Mouse (Mus musculus): ENCODE data around the gene Ss18l2. TPM values are rescaled to one million over a fixed set of nuclear protein-coding genes. Genes with fewer than 3 reads are reported as not detected.

Gene Ss18l2
- total and polyA plus RNA-seq, 3 experiments: 40.2 to 77.0 (median 41.5) TPM

DNA sequence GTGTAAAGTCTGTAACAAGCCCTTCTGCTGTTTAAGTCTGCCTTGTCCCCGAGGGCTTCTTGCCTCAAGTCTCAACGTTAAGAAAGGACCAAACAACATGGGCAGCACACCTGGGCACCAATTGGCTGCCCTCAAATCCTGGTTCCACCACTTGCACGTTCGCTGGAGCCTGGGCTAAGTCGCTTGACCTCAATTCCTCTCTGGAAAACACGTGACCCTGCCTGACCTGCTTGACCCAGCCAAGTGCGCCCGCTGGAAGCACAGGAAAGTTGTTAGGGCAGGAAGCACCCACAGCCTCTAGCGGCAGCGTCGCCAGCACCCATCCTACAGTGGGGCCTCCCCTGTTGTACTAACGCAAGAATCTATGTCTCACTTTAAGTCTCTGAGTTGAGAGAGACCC is 15.4 kb upstream of the Ss18l2 start:
- in situ Hi-C loops (cut with MboI; ENCODE audit: low pct_ligation_motif_present, low pct_unique_long_range_greater_than_20kb, low sequenced_read_pairs): no loop called here
- dilution Hi-C loops (cut with MboI; ENCODE audit: extremely low pct_ligation_motif_present, extremely low pct_unique_long_range_greater_than_20kb, low sequenced_read_pairs): no loop called here
- H3K4me1 ChIP-seq (ENCODE audit: control insufficient read depth in 1 of 2, insufficient read depth in 2 of 2): no peaks in the 10 kb centered on the region
- no peak overlapping the region for H3K4me2 ChIP-seq (ENCODE audit: insufficient read depth, low read depth, poor library complexity, severe bottlenecking)
- no peak overlapping the region for H3K27ac ChIP-seq (ENCODE audit: insufficient read depth, low read depth)
- H3K9me3 ChIP-seq (replicated peaks; ENCODE audit: low read length): peaks cover 2% of the 10 kb centered on the region
- peaks cover 0 to 38% of the 10 kb centered on the region in 2 experiments for H3K36me3 ChIP-seq (replicated peaks in 1 of 2; ENCODE audit: control insufficient read depth in 1 of 2, insufficient read depth in 1 of 2, low read length in 1 of 2)
- no peak for TF ChIP-seq NRF1 (IDR thresholded peaks at IDR 0.05; ENCODE audit: low read depth, low read length)
- TF ChIP-seq TBP (conservative IDR thresholded peaks at IDR 0.05; ENCODE audit: low read depth, low read length): no peak
- TF ChIP-seq RCOR1 (conservative IDR thresholded peaks at IDR 0.05; ENCODE audit: low read depth, low read length): no peak
- no peak for TF ChIP-seq ELF1 (IDR thresholded peaks at IDR 0.05; ENCODE audit: low read depth, low read length)
- TF ChIP-seq ZC3H11A (IDR thresholded peaks at IDR 0.05; ENCODE audit: low read depth, low read length): no peak
- no peak for TF ChIP-seq IRF4 (IDR thresholded peaks at IDR 0.05; ENCODE audit: low read depth, low read length)
- TF ChIP-seq EP300 (IDR thresholded peaks at IDR 0.05; ENCODE audit: low read length): no peak
- no peak for TF ChIP-seq ETS1 (conservative IDR thresholded peaks at IDR 0.05; ENCODE audit: low read depth, low read length)
- no peak for TF ChIP-seq CTCF (conservative IDR thresholded peaks at IDR 0.05 in 1 of 2, IDR thresholded peaks at IDR 0.05 in 1 of 2; ENCODE audit: low read depth in 2 of 2, low read length in 2 of 2)
- no peak for TF ChIP-seq MAFK (IDR thresholded peaks at IDR 0.05; ENCODE audit: insufficient replicate concordance, low read length)
- no peak for TF ChIP-seq PAX5 (IDR thresholded peaks at IDR 0.05; ENCODE audit: low read length)
- TF ChIP-seq POLR2A (IDR thresholded peaks at IDR 0.05; ENCODE audit: low read depth, low read length): no peak
- no peak for TF ChIP-seq GABPA (IDR thresholded peaks at IDR 0.05; ENCODE audit: insufficient replicate concordance, low read depth, low read length)
- no peak for TF ChIP-seq TCF12 (IDR thresholded peaks at IDR 0.05; ENCODE audit: low read depth, low read length)
- no peak for TF ChIP-seq JUN (IDR thresholded peaks at IDR 0.05; ENCODE audit: insufficient read depth, low read depth, low read length)
- no peak for TF ChIP-seq CHD2 (IDR thresholded peaks at IDR 0.05; ENCODE audit: low read length)
- TF ChIP-seq USF1 (IDR thresholded peaks at IDR 0.05; ENCODE audit: low read depth, low read length): no peak
- no peak for TF ChIP-seq ZNF384 (IDR thresholded peaks at IDR 0.05; ENCODE audit: low read depth, low read length)
- TF ChIP-seq MEF2A (IDR thresholded peaks at IDR 0.05; ENCODE audit: borderline replicate concordance, low read depth, low read length): no peak
- TF ChIP-seq MYC (IDR thresholded peaks at IDR 0.05; ENCODE audit: low read depth, low read length): no peak
- H3K9ac ChIP-seq (ENCODE audit: insufficient read depth, low read depth): no peak overlapping the region
- no peaks in the 10 kb centered on the region for H3K79me2 ChIP-seq (replicated peaks; ENCODE audit: control insufficient read depth, extremely low read depth, insufficient read depth, poor library complexity, severe bottlenecking)
- H3K4me3 ChIP-seq (replicated peaks in 1 of 3; ENCODE audit: low read depth in 2 of 3, low read length in 2 of 3, poor library complexity in 1 of 3): no peak overlapping the region
- no peaks in the 10 kb centered on the region for H3K27me3 ChIP-seq (replicated peaks)
- no peak for DNase-seq (ENCODE audit: extremely low read depth)

DNA sequence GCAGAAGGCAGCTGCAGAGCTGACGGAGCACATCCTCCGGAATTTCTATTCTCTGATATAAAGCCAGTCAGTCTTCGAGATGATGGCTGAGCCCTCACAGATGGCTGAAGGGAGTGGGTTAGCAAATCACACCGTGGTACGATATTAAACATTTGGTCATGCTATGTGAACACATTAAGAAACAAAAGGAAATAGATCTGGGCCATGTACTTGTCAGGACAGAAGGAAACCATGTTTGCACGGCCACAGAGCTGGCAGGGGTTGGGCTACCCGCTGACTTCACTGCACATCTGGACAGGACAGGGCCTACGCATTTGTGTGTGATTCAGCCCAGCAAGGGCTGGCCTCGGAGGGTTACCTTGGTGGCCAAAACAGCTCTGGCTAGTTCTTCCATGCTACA is 13.5 kb upstream of the Ss18l2 start:
- no peak overlapping the region for H3K4me2 ChIP-seq (ENCODE audit: insufficient read depth, low read depth, poor library complexity, severe bottlenecking)
- H3K4me1 ChIP-seq (ENCODE audit: control insufficient read depth in 1 of 2, insufficient read depth in 2 of 2): no peaks in the 10 kb centered on the region
- H3K4me3 ChIP-seq (replicated peaks in 1 of 3; ENCODE audit: low read depth in 2 of 3, low read length in 2 of 3, poor library complexity in 1 of 3): no peak overlapping the region
- dilution Hi-C loops (cut with MboI; ENCODE audit: extremely low pct_ligation_motif_present, extremely low pct_unique_long_range_greater_than_20kb, low sequenced_read_pairs) (no loop called here), in situ Hi-C loops (cut with MboI; ENCODE audit: low pct_ligation_motif_present, low pct_unique_long_range_greater_than_20kb, low sequenced_read_pairs) (no loop called here)
- no peaks in the 10 kb centered on the region for H3K79me2 ChIP-seq (replicated peaks; ENCODE audit: control insufficient read depth, extremely low read depth, insufficient read depth, poor library complexity, severe bottlenecking)
- no peak for DNase-seq (ENCODE audit: extremely low read depth)
- no peak for TF ChIP-seq NRF1 (IDR thresholded peaks at IDR 0.05; ENCODE audit: low read depth, low read length)
- no peak for TF ChIP-seq ZMIZ1 (IDR thresholded peaks at IDR 0.05; ENCODE audit: low read depth, low read length)
- no peak for TF ChIP-seq MYC (IDR thresholded peaks at IDR 0.05; ENCODE audit: low read depth, low read length)
- TF ChIP-seq USF2 (conservative IDR thresholded peaks at IDR 0.05; ENCODE audit: low read depth, low read length): no peak
- no peak for TF ChIP-seq POLR2A (IDR thresholded peaks at IDR 0.05; ENCODE audit: low read depth, low read length)
- TF ChIP-seq CTCF (conservative IDR thresholded peaks at IDR 0.05 in 1 of 2, IDR thresholded peaks at IDR 0.05 in 1 of 2; ENCODE audit: low read depth in 2 of 2, low read length in 2 of 2): no peak
- no peak for TF ChIP-seq EP300 (IDR thresholded peaks at IDR 0.05; ENCODE audit: low read length)
- TF ChIP-seq SIN3A (IDR thresholded peaks at IDR 0.05; ENCODE audit: low read length): no peak
- TF ChIP-seq ELF1 (IDR thresholded peaks at IDR 0.05; ENCODE audit: low read depth, low read length): no peak
- no peak for TF ChIP-seq TCF12 (IDR thresholded peaks at IDR 0.05; ENCODE audit: low read depth, low read length)
- H3K9me3 ChIP-seq (replicated peaks; ENCODE audit: low read length): peaks cover 2% of the 10 kb centered on the region
- no peaks in the 10 kb centered on the region for H3K27me3 ChIP-seq (replicated peaks)
- H3K27ac ChIP-seq (ENCODE audit: insufficient read depth, low read depth): no peak overlapping the region
- peaks cover 0 to 27% of the 10 kb centered on the region in 2 experiments for H3K36me3 ChIP-seq (replicated peaks in 1 of 2; ENCODE audit: control insufficient read depth in 1 of 2, insufficient read depth in 1 of 2, low read length in 1 of 2)
- H3K9ac ChIP-seq (ENCODE audit: insufficient read depth, low read depth): no peak overlapping the region

Data from CH12.LX (cell line).